Mouse (Mus musculus) embryonic fibroblast, embryonic 13.5 days (primary cell): ENCODE results near the gene Id2.

ENCODE experiments used
- CTCF ChIP-seq: IDR thresholded peaks from 2 replicates; pipeline ENCODE4 v1.5.1; 2011; ENCODE audit warnings: mild to moderate bottlenecking, control low read depth, low read length, moderate library complexity, borderline replicate concordance; ENCODE audit not compliant: insufficient read depth
- POLR2A ChIP-seq: IDR thresholded peaks from 2 replicates; pipeline ENCODE4 v1.6.1; 2011; ENCODE audit warnings: low read depth, mild to moderate bottlenecking, control low read depth, low read length, moderate library complexity

GRCm38 (mm10) chr12:25059487-25060200 lies 37.3 kb downstream of the Id2 start:
- TF ChIP-seq CTCF (no peak), POLR2A (no peak)
